Mouse (Mus musculus): Measurements from ENCODE around the gene Gatad1. TPM values are rescaled to one million over a fixed set of nuclear protein-coding genes. Genes with fewer than 3 reads are reported as not detected.

Gatad1 gene
- total RNA-seq, 2 experiments from 2014 or later: 117 to 118 TPM

Small RNAs within 50 kb of the gene (microRNA-seq; reads per million reads assigned to microRNA genes)
- gene Gm22926 (0 reads per million in 2 experiments), gene Gm26238 (0 reads per million in 2 experiments)

Other genes starting within 250 kb of the Gatad1 start
- gene Fam133b, start 113.4 kb downstream of the Gatad1 start, total RNA-seq (2021): 10 to 100 TPM; 37.8 to 41.9 TPM
- 1 to 10 TPM; 2.7 to 3.5 TPM for gene 1700109H08Rik, start 85.6 kb downstream of the Gatad1 start, total RNA-seq (2021)
- gene Pex1, start 61.1 kb downstream of the Gatad1 start, total RNA-seq (2021): 10 to 100 TPM; 23.5 to 28.3 TPM
- gene Rbm48, start 60.6 kb downstream of the Gatad1 start, total RNA-seq (2021): 10 to 100 TPM; 12.1 to 12.8 TPM
- not detected for gene Tmbim7, start 6.0 kb downstream of the Gatad1 start, total RNA-seq (2021)
- gene Ankib1, start 145.7 kb upstream of the Gatad1 start, total RNA-seq (2021): 10 to 100 TPM; 67.2 to 68.3 TPM
- 10 to 100 TPM; 41.3 to 43.3 TPM for gene Krit1, start 146.0 kb upstream of the Gatad1 start, total RNA-seq (2021)
- gene Lrrd1, start 188.0 kb upstream of the Gatad1 start, total RNA-seq (2021): not detected
- 1 to 10 TPM; 6.5 to 7.2 TPM for gene Mterf1a, start 236.7 kb upstream of the Gatad1 start, total RNA-seq (2021)